ENCODE assay signal across 25 mouse cellular contexts in the genomic region with DNA sequence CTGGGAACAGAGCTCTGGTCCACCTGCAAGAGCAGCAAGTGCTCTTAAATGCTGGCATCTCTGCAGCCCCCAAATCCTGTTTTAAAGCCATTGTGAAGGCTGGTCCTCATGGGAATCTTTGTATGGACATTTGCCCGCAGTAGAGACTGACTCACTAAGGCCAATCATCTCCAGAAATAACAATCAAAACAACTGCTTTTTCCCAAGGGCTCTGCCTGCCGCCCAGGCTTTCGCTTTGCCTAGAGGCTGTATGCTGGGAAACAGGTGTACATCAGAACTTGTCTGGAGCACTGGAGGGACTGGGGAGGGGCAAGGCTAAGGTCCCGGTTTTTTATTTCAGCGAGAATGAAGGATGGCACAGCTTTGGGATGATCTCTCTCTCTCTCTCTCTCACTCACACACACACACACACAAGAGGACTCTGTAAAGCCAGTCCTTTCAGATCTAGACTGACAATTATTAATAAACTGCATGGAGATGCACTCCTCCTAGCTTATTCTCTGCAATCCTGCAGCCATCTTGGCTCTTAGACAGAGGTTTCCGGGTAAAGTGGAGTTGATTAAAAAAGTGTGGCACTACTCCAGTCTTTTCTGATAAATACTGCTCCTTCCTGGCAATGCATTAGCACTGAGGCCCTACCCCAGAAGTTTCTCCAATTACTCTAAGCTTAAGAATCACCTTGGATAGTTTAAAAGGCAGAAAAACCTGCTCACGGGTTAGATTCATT. TPM values are rescaled to one million over a fixed set of nuclear protein-coding genes. Genes with fewer than 3 reads are reported as not detected.
DNase-seq lines count a peak whose midpoint lies in the region; ATAC-seq and TF ChIP-seq lines count a peak whose summit lies in the region.
"Had no signal": no experiment of that assay in that cellular context is flagged by ENCODE, and none has a peak within 500 bp of the region (broad histone marks: within the 10 kb centered on the region; RNA-seq: fewer than 3 reads in every experiment).

No protein-coding gene starts in this region.

- H3K4me3 ChIP-seq in C2C12 (ENCODE audit: insufficient read depth, poor library complexity, severe bottlenecking) = no peak overlapping the region
- H3K4me3 ChIP-seq in MEL (ENCODE audit: control insufficient read depth in 1 of 2, insufficient read depth in 1 of 2, low read depth in 2 of 2, low read length in 2 of 2) = no peak overlapping the region
- no peak overlapping the region for H3K4me3 ChIP-seq in myocyte
- H3K4me3 ChIP-seq in hindbrain, embryonic 13.5 days = no peak overlapping the region
- H3K4me3 ChIP-seq: forebrain, embryonic 13.5 days; heart, embryonic 13.5 days; hindbrain, embryonic 12.5 days had no signal

- no peak for TF ChIP-seq EP300 in MEL (IDR thresholded peaks at IDR 0.05; ENCODE audit: low read depth in 1 of 2, low read length in 2 of 2)

- H3K9me3 ChIP-seq in MEL (replicated peaks; ENCODE audit: insufficient read depth, low read length) = no peaks in the 10 kb centered on the region
- H3K9me3 ChIP-seq in hindbrain, embryonic 13.5 days = no peaks in the 10 kb centered on the region
- H3K9me3 ChIP-seq: forebrain, embryonic 13.5 days; heart, embryonic 13.5 days; hindbrain, embryonic 12.5 days had no signal

- peak; percentile 90 for DNase-seq in heart, adult 11 months
- DNase-seq in heart, postnatal 4 days = no peak
- DNase-seq in MEL (ENCODE audit: low read depth, low spot score) = peak; percentile 16
- DNase-seq in right cerebral cortex, postnatal 14 days = no peak
- DNase-seq: B cell, adult 2 months; cerebellum, adult 11-12 months; cerebellum, adult 9-10 months; cerebellum, postnatal 25 days; forebrain, postnatal 0 days; heart, postnatal 36 days; kidney, adult 11 months; kidney, adult 9 months had no signal

- peaks cover 19% of the 10 kb centered on the region for H3K79me3 ChIP-seq in C2C12 (ENCODE audit: low read depth)

- peaks cover 22% of the 10 kb centered on the region for H3K79me2 ChIP-seq in C2C12 (ENCODE audit: control insufficient read depth, insufficient read depth)
- peaks cover 21% of the 10 kb centered on the region for H3K79me2 ChIP-seq in MEL (ENCODE audit: control insufficient read depth, insufficient read depth, low read length, poor library complexity)
- H3K79me2 ChIP-seq in myocyte (ENCODE audit: control insufficient read depth, insufficient read depth) = peaks cover 20% of the 10 kb centered on the region

- no peak for ATAC-seq in hindbrain, embryonic 13.5 days (ENCODE audit: low FRiP score)
- ATAC-seq: forebrain, embryonic 13.5 days; forebrain, postnatal 0 days; hindbrain, postnatal 0 days had no signal

- no peak overlapping the region for H3ac ChIP-seq in C2C12 (ENCODE audit: control insufficient read depth, insufficient read length, low read depth)
- H3ac ChIP-seq in myocyte (ENCODE audit: control insufficient read depth, insufficient read length) = no peak overlapping the region

- TF ChIP-seq RAD21 in MEL (IDR thresholded peaks at IDR 0.05; ENCODE audit: low read depth, low read length) = no peak

- H3K27me3 ChIP-seq in C2C12 (ENCODE audit: control insufficient read depth, insufficient read depth, insufficient read length) (no peaks in the 10 kb centered on the region), MEL (ENCODE audit: control insufficient read depth in 1 of 2, insufficient read depth in 2 of 2, low read length in 2 of 2) (no peaks in the 10 kb centered on the region), myocyte (ENCODE audit: control insufficient read depth, insufficient read depth, insufficient read length) (no peaks in the 10 kb centered on the region)
- H3K27me3 ChIP-seq in hindbrain, embryonic 13.5 days = 0 out of 2 replicates have a peak, but pooled peaks cover 11% of the 10 kb centered on the region

- TF ChIP-seq POLR2A in MEL (IDR thresholded peaks at IDR 0.05; ENCODE audit: control insufficient read depth in 1 of 2, insufficient read depth in 1 of 2, low read depth in 1 of 2, low read length in 2 of 2, poor library complexity in 1 of 2) (no peak), myocyte (IDR thresholded peaks at IDR 0.05; ENCODE audit: insufficient read length, low read depth) (no peak)

- peaks cover 11 to 23% of the 10 kb centered on the region in 2 experiments for H3K4me1 ChIP-seq in MEL (ENCODE audit: control insufficient read depth in 1 of 2, insufficient read depth in 2 of 2, low read length in 2 of 2)
- H3K4me1 ChIP-seq in hindbrain, embryonic 13.5 days (replicated peaks) = peaks cover 16% of the 10 kb centered on the region

- no peak overlapping the region for H3K9ac ChIP-seq in MEL (ENCODE audit: control insufficient read depth, low read depth, low read length, poor library complexity, severe bottlenecking)
- no peak overlapping the region; the same call in 1 of the 2 replicates for H3K9ac ChIP-seq in hindbrain, embryonic 13.5 days
- H3K9ac ChIP-seq: forebrain, embryonic 13.5 days; forebrain, postnatal 0 days; heart, embryonic 13.5 days; hindbrain, embryonic 12.5 days had no signal

- 83% methylated on average over 7 of the region's 7 CpGs for WGBS in hindbrain, embryonic 13.5 days

- peak overlapping the region; percentile 70 for H3K4me2 ChIP-seq in myocyte (ENCODE audit: low read depth)
- H3K4me2 ChIP-seq in hindbrain, embryonic 13.5 days = no peak overlapping the region
- H3K4me2 ChIP-seq: forebrain, embryonic 13.5 days; heart, embryonic 13.5 days; hindbrain, embryonic 12.5 days had no signal

- no peak overlapping the region for H3K27ac ChIP-seq in MEL (ENCODE audit: control insufficient read depth, low read depth, low read length)
- no peak overlapping the region for H3K27ac ChIP-seq in hindbrain, embryonic 13.5 days
- H3K27ac ChIP-seq: forebrain, embryonic 13.5 days; heart, embryonic 13.5 days; hindbrain, embryonic 12.5 days; hindbrain, postnatal 0 days had no signal

- no peak for TF ChIP-seq CTCF in C2C12 (IDR thresholded peaks at IDR 0.05; ENCODE audit: control insufficient read depth, insufficient read depth, insufficient read length)
- no peak for TF ChIP-seq CTCF in MEL (IDR thresholded peaks at IDR 0.05 in 2 of 3, conservative IDR thresholded peaks at IDR 0.05 in 1 of 3; ENCODE audit: control insufficient read depth in 1 of 3, insufficient read depth in 1 of 3, low read depth in 2 of 3, low read length in 3 of 3, poor library complexity in 1 of 3, severe bottlenecking in 1 of 3)

- H3K36me3 ChIP-seq in C2C12 (ENCODE audit: control insufficient read depth, insufficient read depth) (no peaks in the 10 kb centered on the region), MEL (ENCODE audit: control insufficient read depth in 1 of 2, insufficient read depth in 2 of 2, low read length in 2 of 2) (peaks cover 0 to 13% of the 10 kb centered on the region in 2 experiments; a peak in 2 of 4 replicates), myocyte (ENCODE audit: control insufficient read depth, insufficient read depth) (no peaks in the 10 kb centered on the region)
- no peaks in the 10 kb centered on the region for H3K36me3 ChIP-seq in hindbrain, embryonic 13.5 days
- H3K36me3 ChIP-seq: heart, embryonic 13.5 days; hindbrain, embryonic 12.5 days had no signal

TF ChIP-seq in C2C12, 6 proteins besides CTCF, POLR2A, EP300 and RAD21:
- no peak for TF ChIP-seq MAX (IDR thresholded peaks at IDR 0.05)
- peak; percentile 54 for TF ChIP-seq MYOD1 (IDR thresholded peaks at IDR 0.05; ENCODE audit: control insufficient read depth, insufficient read length, low read depth)

TF ChIP-seq in MEL, 35 proteins besides CTCF, POLR2A, EP300 and RAD21 (continues in another document):
- TF ChIP-seq HCFC1 (IDR thresholded peaks at IDR 0.05; ENCODE audit: low read depth, low read length) (no peak), ZNF384 (IDR thresholded peaks at IDR 0.05; ENCODE audit: low read depth, low read length) (no peak), USF1 (IDR thresholded peaks at IDR 0.05; ENCODE audit: low read depth, low read length) (no peak), TAL1 (IDR thresholded peaks at IDR 0.05; ENCODE audit: low read length) (no peak), E2F4 (IDR thresholded peaks at IDR 0.05; ENCODE audit: borderline replicate concordance, low read depth, low read length) (no peak), JUND (IDR thresholded peaks at IDR 0.05; ENCODE audit: low read depth, low read length) (no peak), SMC3 (IDR thresholded peaks at IDR 0.05; ENCODE audit: low read depth, low read length) (no peak)

TF ChIP-seq in myocyte, 11 proteins besides CTCF, POLR2A, EP300 and RAD21 (continues in another document):
- TF ChIP-seq CEBPB (IDR thresholded peaks at IDR 0.05; ENCODE audit: insufficient read depth, poor library complexity, severe bottlenecking) = no peak
- no peak for TF ChIP-seq E2F4 (IDR thresholded peaks at IDR 0.05; ENCODE audit: insufficient read depth)
- TF ChIP-seq MYOD1 (IDR thresholded peaks at IDR 0.05; ENCODE audit: control insufficient read depth in 1 of 3, insufficient read length in 2 of 3, low read depth in 2 of 3) = peak; percentile 27 to 73 (median 57)
- TF ChIP-seq USF1 (IDR thresholded peaks at IDR 0.05; ENCODE audit: low read depth) = no peak
- TF ChIP-seq MAX (IDR thresholded peaks at IDR 0.05; ENCODE audit: low read depth) = no peak
- TF ChIP-seq SRF (IDR thresholded peaks at IDR 0.05; ENCODE audit: control insufficient read depth, insufficient read length, low read depth) = no peak
- no peak for TF ChIP-seq REST (IDR thresholded peaks at IDR 0.05; ENCODE audit: insufficient read depth, insufficient read length)

RNA-seq across cellular contexts. Expression of a gene that starts 2.9 kb away (rescaled TPM):
- total RNA-seq in heart, postnatal 4 days (2021) = 100 to 1,000 TPM; 239 to 250 TPM
- polyA plus RNA-seq in C2C12 (2012; fragmentation: generic; extraction: Trizol) (149 TPM), MEL (2012; ENCODE audit: insufficient read depth in 1 of 2, insufficient read length in 2 of 2, low read depth in 1 of 2, low replicate concordance in 2 of 2, missing spikeins in 1 of 2) (1,000 to 10,000 TPM in 1 of 2 experiments, 100 to 1,000 TPM in 1; 169 to 1,533 TPM), myocyte (2012; fragmentation: generic; extraction: Trizol) (168 TPM)
- total RNA-seq in MEL (2012; rRNA removed) = 414 and 445 TPM in 2 replicates
- 1,097 and 1,103 TPM in 2 replicates for polyA plus RNA-seq in hindbrain, embryonic 13.5 days (2015; fragmentation: Nextera tagmentation; extraction: Ambion mirVana)

RNA-seq across cellular contexts. Expression of a gene that starts 15.1 kb away (rescaled TPM):
- total RNA-seq in heart, postnatal 4 days (2021) = not detected
- not detected for polyA plus RNA-seq in C2C12 (2012; fragmentation: generic; extraction: Trizol)
- not detected in 2 replicates for total RNA-seq in MEL (2012; rRNA removed)
- not detected for polyA plus RNA-seq in MEL (2012; ENCODE audit: insufficient read depth in 1 of 2, insufficient read length in 2 of 2, low read depth in 1 of 2, low replicate concordance in 2 of 2, missing spikeins in 1 of 2)
- not detected for polyA plus RNA-seq in myocyte (2012; fragmentation: generic; extraction: Trizol)
- polyA plus RNA-seq in hindbrain, embryonic 13.5 days (2015; fragmentation: Nextera tagmentation; extraction: Ambion mirVana) = not detected in 2 replicates
- total RNA-seq: adrenal gland, adult 18-20 months; forebrain, postnatal 0 days; gastrocnemius, adult 8-10 months; gastrocnemius, postnatal 4 days; heart, postnatal 36 days; hindbrain, postnatal 0 days had no signal
- polyA plus RNA-seq: embryonic facial prominence, embryonic 14.5 days; forebrain, embryonic 13.5 days; forebrain, postnatal 0 days; heart, embryonic 13.5 days; heart, postnatal 0 days; hindbrain, embryonic 12.5 days; hindbrain, postnatal 0 days; intestine, embryonic 14.5 days had no signal

RNA-seq across cellular contexts. Expression of a gene that starts 53.9 kb away (rescaled TPM):
- 1 to 10 TPM; 2.8 to 3.8 TPM for total RNA-seq in heart, postnatal 4 days (2021)
- polyA plus RNA-seq in C2C12 (2012; fragmentation: generic; extraction: Trizol) (25.3 TPM), MEL (2012; ENCODE audit: insufficient read depth in 1 of 2, insufficient read length in 2 of 2, low read depth in 1 of 2, low replicate concordance in 2 of 2, missing spikeins in 1 of 2) (1 to 10 TPM in 1 of 2 experiments, not detected in 1; 2.3 TPM), myocyte (2012; fragmentation: generic; extraction: Trizol) (17.3 TPM)
- total RNA-seq in MEL (2012; rRNA removed) = 0.12 and 0.29 TPM in 2 replicates
- polyA plus RNA-seq in hindbrain, embryonic 13.5 days (2015; fragmentation: Nextera tagmentation; extraction: Ambion mirVana) = 3.2 and 4.7 TPM in 2 replicates

Comparison
In these comparisons a context has a peak if more than half of its experiments do, and no peak if none do; other contexts are left out.
1. DNase-seq: peak in heart, adult 11 months (single experiment) and MEL (single experiment); none in heart, postnatal 4 days (single experiment) and right cerebral cortex, postnatal 14 days (single experiment).